Mouse (Mus musculus) frontal cortex, postnatal 25 days (tissue): ENCODE data around the gene Fgfr1op2.

Source experiments
- DNase-seq, 2 experiments: peaks; one replicate each; pipeline ENCODE4 v3.0.0; 2022; ENCODE audit warnings: low spot score in 2 of 2

The Fgfr1op2 gene

GRCm38 (mm10) chr6:146642276-146643183, 65.5 kb downstream of the Fgfr1op2 start, which contains the start of the genes Med21 and Tm7sf3:
Med21 (plus strand) TSS chr6:146642547.
Tm7sf3 (minus strand) TSS chr6:146642824.
- DNase-seq, result peak; percentile 87 to 96

GRCm38 (mm10) chr6:146643184-146643570, 66.2 kb downstream of the Fgfr1op2 start:
- DNase-seq, result no peak
